Comparison of ENCODE assay signal across 8 mouse cellular contexts in genomic region chr10:5194671-5195234, GRCm38 (mm10).
DNase-seq lines count a peak whose midpoint lies in the region; ATAC-seq and TF ChIP-seq lines count a peak whose summit lies in the region.

No protein-coding gene starts in this region.

- TF ChIP-seq CTCF in C2C12 (IDR thresholded peaks at IDR 0.05; ENCODE audit: control insufficient read depth, insufficient read depth, insufficient read length), result no peak
- TF ChIP-seq CTCF in bone marrow macrophage, adult 2 months (IDR thresholded peaks at IDR 0.05; ENCODE audit: low read depth, low read length), result no peak

- peaks cover 16% of the 10 kb centered on the region for H3K79me2 ChIP-seq in C2C12 (ENCODE audit: control insufficient read depth, insufficient read depth)

- H3K27me3 ChIP-seq in C2C12 (ENCODE audit: control insufficient read depth, insufficient read depth, insufficient read length), result no peaks in the 10 kb centered on the region
- H3K27me3 ChIP-seq in erythroblast, embryonic 14.5 days (ENCODE audit: control insufficient read depth), result no peaks in the 10 kb centered on the region
- no peaks in the 10 kb centered on the region for H3K27me3 ChIP-seq in heart, embryonic 12.5 days (replicated peaks)
- no peaks in the 10 kb centered on the region for H3K27me3 ChIP-seq in kidney, embryonic 16.5 days (ENCODE audit: insufficient read depth, low read length)
- H3K27me3 ChIP-seq in liver, embryonic 12.5 days (replicated peaks), result no peaks in the 10 kb centered on the region
- no peaks in the 10 kb centered on the region for H3K27me3 ChIP-seq in splenic B cell, adult 2 months (ENCODE audit: control insufficient read depth, insufficient read depth, low read length, poor library complexity, severe bottlenecking)

- peak overlapping the region; percentile 79 for H3K4me2 ChIP-seq in heart, embryonic 12.5 days
- peak overlapping the region; percentile 52 for H3K4me2 ChIP-seq in kidney, embryonic 16.5 days (replicated peaks; ENCODE audit: low read depth, low read length)
- peak overlapping the region; percentile 81 for H3K4me2 ChIP-seq in liver, embryonic 12.5 days

- H3K36me3 ChIP-seq in C2C12 (ENCODE audit: control insufficient read depth, insufficient read depth), result peaks cover 12% of the 10 kb centered on the region
- peaks cover 7% of the 10 kb centered on the region for H3K36me3 ChIP-seq in erythroblast, embryonic 14.5 days (ENCODE audit: control insufficient read depth)
- H3K36me3 ChIP-seq in heart, embryonic 12.5 days, result peaks cover 18% of the 10 kb centered on the region
- no peaks in the 10 kb centered on the region for H3K36me3 ChIP-seq in kidney, embryonic 16.5 days (ENCODE audit: insufficient read depth, low read length)
- peaks cover 3% of the 10 kb centered on the region; the same call in 1 of the 2 replicates for H3K36me3 ChIP-seq in liver, embryonic 12.5 days
- no peaks in the 10 kb centered on the region for H3K36me3 ChIP-seq in splenic B cell, adult 2 months (ENCODE audit: control insufficient read depth, insufficient read depth, low read length, poor library complexity, severe bottlenecking)

- DNase-seq in naive thymus-derived CD4-positive, alpha-beta T cell, adult 2 months (ENCODE audit: low read depth), result peak; percentile 90
- DNase-seq in splenic B cell, adult 2 months (ENCODE audit: low read depth, low spot score), result peak; percentile 76

- H3K79me3 ChIP-seq in C2C12 (ENCODE audit: low read depth), result peaks cover 3% of the 10 kb centered on the region

- peaks cover 37% of the 10 kb centered on the region for H3K4me1 ChIP-seq in bone marrow macrophage, adult 2 months (ENCODE audit: control insufficient read depth, insufficient read depth, low read length)
- peaks cover 26% of the 10 kb centered on the region for H3K4me1 ChIP-seq in erythroblast, embryonic 14.5 days (ENCODE audit: control insufficient read depth)
- no peaks in the 10 kb centered on the region; the same call in 1 of the 2 replicates for H3K4me1 ChIP-seq in heart, embryonic 12.5 days (replicated peaks)
- peaks cover 16% of the 10 kb centered on the region for H3K4me1 ChIP-seq in kidney, embryonic 16.5 days (ENCODE audit: insufficient read depth, low read length)
- peaks cover 27% of the 10 kb centered on the region for H3K4me1 ChIP-seq in liver, embryonic 12.5 days

- H3K9ac ChIP-seq in heart, embryonic 12.5 days, result peak overlapping the region; percentile 42
- peak overlapping the region; percentile 56 for H3K9ac ChIP-seq in kidney, embryonic 16.5 days (replicated peaks; ENCODE audit: low read length)
- peak overlapping the region; percentile 70 for H3K9ac ChIP-seq in liver, embryonic 12.5 days

- peak overlapping the region; percentile 88 for H3ac ChIP-seq in C2C12 (ENCODE audit: control insufficient read depth, insufficient read length, low read depth)

- TF ChIP-seq POLR2A in bone marrow macrophage, adult 2 months (IDR thresholded peaks at IDR 0.05; ENCODE audit: borderline replicate concordance, low read depth, low read length), result no peak

- ATAC-seq in heart, embryonic 12.5 days (ENCODE audit: insufficient number of reproducible peaks, low FRiP score), result peak; percentile 93
- peak; percentile 98 for ATAC-seq in kidney, embryonic 16.5 days (ENCODE audit: low FRiP score, low TSS enrichment)
- peak; percentile 97 for ATAC-seq in liver, embryonic 12.5 days

- H3K4me3 ChIP-seq in C2C12 (ENCODE audit: insufficient read depth, poor library complexity, severe bottlenecking), result peak overlapping the region; percentile 40
- H3K4me3 ChIP-seq in bone marrow macrophage, adult 2 months (ENCODE audit: insufficient read depth, low read length), result peak overlapping the region; percentile 62
- H3K4me3 ChIP-seq in erythroblast, embryonic 14.5 days (replicated peaks), result peak overlapping the region; percentile 67
- peak overlapping the region; percentile 50 for H3K4me3 ChIP-seq in heart, embryonic 12.5 days
- peak overlapping the region; percentile 52 for H3K4me3 ChIP-seq in kidney, embryonic 16.5 days (ENCODE audit: low read length)
- H3K4me3 ChIP-seq in liver, embryonic 12.5 days, result peak overlapping the region; percentile 64

- WGBS in heart, embryonic 12.5 days, result 0% methylated on average over 13 of the region's 13 CpGs
- WGBS in kidney, embryonic 16.5 days, result under 1% methylated on average over 13 of the region's 13 CpGs
- 1% methylated on average over 13 of the region's 13 CpGs for WGBS in liver, embryonic 12.5 days (ENCODE audit: insufficient replicate concordance)

- H3K9me3 ChIP-seq in erythroblast, embryonic 14.5 days (ENCODE audit: control insufficient read depth, low read length), result no peaks in the 10 kb centered on the region
- H3K9me3 ChIP-seq in heart, embryonic 12.5 days (replicated peaks), result no peaks in the 10 kb centered on the region
- H3K9me3 ChIP-seq in kidney, embryonic 16.5 days (ENCODE audit: low read length), result no peaks in the 10 kb centered on the region
- no peaks in the 10 kb centered on the region for H3K9me3 ChIP-seq in liver, embryonic 12.5 days (replicated peaks)

- H3K27ac ChIP-seq in bone marrow macrophage, adult 2 months (ENCODE audit: insufficient read depth, low read depth, low read length), result peak overlapping the region; percentile 85
- peak overlapping the region; percentile 91 for H3K27ac ChIP-seq in heart, embryonic 12.5 days (ENCODE audit: poor library complexity, severe bottlenecking)
- H3K27ac ChIP-seq in kidney, embryonic 16.5 days (ENCODE audit: low read length), result peak overlapping the region; percentile 81
- H3K27ac ChIP-seq in liver, embryonic 12.5 days, result peak overlapping the region; percentile 84

TF ChIP-seq in C2C12, 6 proteins besides CTCF, POLR2A, EP300 and RAD21:
- TF ChIP-seq MYOD1 (IDR thresholded peaks at IDR 0.05; ENCODE audit: control insufficient read depth, insufficient read length, low read depth), result peak; percentile 71
- no peak for TF ChIP-seq MYOG (IDR thresholded peaks at IDR 0.05; ENCODE audit: control insufficient read depth, extremely low read depth, insufficient read length)
- no peak for TF ChIP-seq CEBPB (IDR thresholded peaks at IDR 0.05; ENCODE audit: low read depth)
- TF ChIP-seq MAX (IDR thresholded peaks at IDR 0.05), result no peak
- peak; percentile 92 for TF ChIP-seq USF1 (IDR thresholded peaks at IDR 0.05; ENCODE audit: low read depth)
- no peak for TF ChIP-seq FOSL1 (IDR thresholded peaks at IDR 0.05; ENCODE audit: insufficient read depth, low read length, poor library complexity, severe bottlenecking)
TF ChIP-seq in C2C12: peak in this region for 2.

Comparison
In these comparisons a context has a peak if more than half of its experiments do, and no peak if none do; other contexts are left out.
1. Peak in every context shown above with its lines: DNase-seq, ATAC-seq, H3K4me3 ChIP-seq and H3K27ac ChIP-seq.